Mouse (Mus musculus): ENCODE measurements around the gene Krtap20-2. TPM values are rescaled to one million over a fixed set of nuclear protein-coding genes. Genes with fewer than 3 reads are reported as not detected.
"Not testable (repeated sequence)": the region's sequence is repeated elsewhere in the genome, so short reads cannot be mapped to it uniquely, and the experiment has no call there.

Gene Krtap20-2
- not detected for polyA plus RNA-seq (2012; fragmentation: generic; extraction: Trizol)

DNA sequence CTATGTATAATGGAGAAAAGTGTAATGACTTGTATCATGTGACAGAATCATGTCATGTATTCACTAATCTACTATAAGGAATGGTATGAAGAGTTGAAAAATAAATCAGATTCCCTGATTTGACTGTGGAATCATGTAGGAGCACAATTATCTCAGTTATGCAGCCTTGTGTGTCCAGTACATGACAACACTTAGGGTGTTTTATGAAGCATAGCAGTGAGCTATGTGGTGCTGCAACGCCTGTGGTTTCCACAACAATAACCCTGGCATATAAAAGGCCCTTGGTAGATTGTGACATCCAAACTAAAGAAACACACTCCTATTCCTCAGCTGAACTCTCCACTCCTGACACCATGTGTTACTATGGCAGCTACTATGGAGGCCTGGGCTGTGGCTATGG lies at the start of gene Krtap20-2:
Gene Krtap20-2 (plus strand): TSS at position 301 of the 400 bp plus-strand sequence.
- no peaks in the 10 kb centered on the region for H3K27me3 ChIP-seq (ENCODE audit: control insufficient read depth, insufficient read depth, insufficient read length)
- H3ac ChIP-seq (ENCODE audit: control insufficient read depth, insufficient read length) = no peak within 1 kb of the TSS
- H3K4me3 ChIP-seq = no peak within 1 kb of the TSS
- H3K36me3 ChIP-seq (ENCODE audit: control insufficient read depth, insufficient read depth) = no peaks in the 10 kb centered on the region
- TF ChIP-seq POLR2A (IDR thresholded peaks at IDR 0.05; ENCODE audit: insufficient read length, low read depth) (no peak), MYOG (IDR thresholded peaks at IDR 0.05; ENCODE audit: control insufficient read depth in 1 of 3, insufficient read depth in 1 of 3, insufficient read length in 2 of 3, low read depth in 2 of 3) (no peak), MYOD1 (IDR thresholded peaks at IDR 0.05; ENCODE audit: control insufficient read depth in 1 of 3, insufficient read length in 2 of 3, low read depth in 2 of 3) (no peak), POLR2AphosphoS2 (IDR thresholded peaks at IDR 0.05; ENCODE audit: insufficient read length, low read depth) (no peak)
- no peaks in the 10 kb centered on the region for H3K79me2 ChIP-seq (ENCODE audit: control insufficient read depth, insufficient read depth)
- no peak within 1 kb of the TSS for H3K4me2 ChIP-seq (ENCODE audit: low read depth)

DNA sequence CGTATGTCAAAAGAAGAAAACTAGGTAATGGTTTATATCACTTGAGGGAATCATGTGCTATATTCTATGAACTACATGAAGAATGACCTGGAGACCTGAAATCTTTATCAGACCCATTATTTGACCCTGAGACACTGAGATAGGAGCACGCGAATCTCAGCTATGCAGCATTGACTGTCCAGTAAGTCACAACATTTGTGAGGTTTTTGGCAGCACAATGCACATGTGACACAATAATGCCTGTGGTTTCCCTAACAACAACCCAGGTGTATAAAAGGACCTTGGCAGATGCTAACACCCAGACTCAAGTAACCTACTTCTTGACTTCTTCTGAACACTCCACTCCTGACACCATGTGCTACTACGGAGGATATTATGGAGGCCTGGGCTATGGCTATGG lies 48.0 kb upstream of the Krtap20-2 start, which contains the start of gene Gm9789:
Gene Gm9789 (plus strand): TSS at position 301 of the 400 bp plus-strand sequence.
- no peak within 1 kb of the TSS for H3K4me3 ChIP-seq
- no peaks in the 10 kb centered on the region for H3K79me2 ChIP-seq (ENCODE audit: control insufficient read depth, insufficient read depth)
- no peak for TF ChIP-seq MYOG (IDR thresholded peaks at IDR 0.05; ENCODE audit: control insufficient read depth in 1 of 3, insufficient read depth in 1 of 3, insufficient read length in 2 of 3, low read depth in 2 of 3)
- TF ChIP-seq E2F4 (IDR thresholded peaks at IDR 0.05; ENCODE audit: insufficient read depth) = no peak
- no peak for TF ChIP-seq MYOD1 (IDR thresholded peaks at IDR 0.05; ENCODE audit: control insufficient read depth in 1 of 3, insufficient read length in 2 of 3, low read depth in 2 of 3)
- TF ChIP-seq POLR2AphosphoS2 (IDR thresholded peaks at IDR 0.05; ENCODE audit: insufficient read length, low read depth) = no peak
- TF ChIP-seq TCF12 (IDR thresholded peaks at IDR 0.05; ENCODE audit: insufficient read depth, poor library complexity, severe bottlenecking) = no peak
- no peak for TF ChIP-seq REST (IDR thresholded peaks at IDR 0.05; ENCODE audit: insufficient read depth, insufficient read length)
- no peak for TF ChIP-seq CEBPB (IDR thresholded peaks at IDR 0.05; ENCODE audit: insufficient read depth, poor library complexity, severe bottlenecking)
- no peak for TF ChIP-seq POLR2A (IDR thresholded peaks at IDR 0.05; ENCODE audit: insufficient read length, low read depth)
- no peak for TF ChIP-seq SRF (IDR thresholded peaks at IDR 0.05; ENCODE audit: control insufficient read depth, insufficient read length, low read depth)
- TF ChIP-seq USF1 (IDR thresholded peaks at IDR 0.05; ENCODE audit: low read depth) = no peak
- TF ChIP-seq TCF3 (IDR thresholded peaks at IDR 0.05; ENCODE audit: insufficient read length, low read depth) = no peak
- TF ChIP-seq MAX (IDR thresholded peaks at IDR 0.05; ENCODE audit: low read depth) = no peak
- H3K4me2 ChIP-seq (ENCODE audit: low read depth) = no peak within 1 kb of the TSS
- no peaks in the 10 kb centered on the region for H3K27me3 ChIP-seq (ENCODE audit: control insufficient read depth, insufficient read depth, insufficient read length)
- H3ac ChIP-seq (ENCODE audit: control insufficient read depth, insufficient read length) = no peak within 1 kb of the TSS
- no peaks in the 10 kb centered on the region for H3K36me3 ChIP-seq (ENCODE audit: control insufficient read depth, insufficient read depth)

DNA sequence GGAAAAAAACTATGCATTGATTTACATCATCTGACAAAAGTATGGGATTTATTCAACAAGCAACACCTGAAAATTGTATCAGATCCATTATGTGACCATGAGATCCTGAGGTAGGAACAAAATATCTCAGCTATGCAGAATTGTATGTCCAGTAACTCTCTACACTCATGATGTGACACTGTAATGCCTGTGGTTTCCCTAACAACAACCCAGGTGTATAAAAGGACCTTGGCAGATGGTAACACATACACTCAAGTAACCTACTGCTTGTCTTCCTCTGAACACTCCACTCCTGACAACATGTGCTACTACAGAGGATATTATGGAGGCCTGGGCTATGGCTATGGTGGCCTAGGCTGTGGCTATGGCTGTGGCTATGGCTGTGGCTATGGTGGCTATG lies 36.5 kb upstream of the Krtap20-2 start, which contains the start of gene Gm7735:
Gene Gm7735 (plus strand): TSS at position 301 of the 400 bp plus-strand sequence.
- H3ac ChIP-seq (ENCODE audit: control insufficient read depth, insufficient read length); H3K4me2 ChIP-seq (ENCODE audit: low read depth); H3K36me3 ChIP-seq (ENCODE audit: control insufficient read depth, insufficient read depth); H3K79me2 ChIP-seq (ENCODE audit: control insufficient read depth, insufficient read depth); H3K4me3 ChIP-seq; H3K27me3 ChIP-seq (ENCODE audit: control insufficient read depth, insufficient read depth, insufficient read length): not testable (repeated sequence)

DNA sequence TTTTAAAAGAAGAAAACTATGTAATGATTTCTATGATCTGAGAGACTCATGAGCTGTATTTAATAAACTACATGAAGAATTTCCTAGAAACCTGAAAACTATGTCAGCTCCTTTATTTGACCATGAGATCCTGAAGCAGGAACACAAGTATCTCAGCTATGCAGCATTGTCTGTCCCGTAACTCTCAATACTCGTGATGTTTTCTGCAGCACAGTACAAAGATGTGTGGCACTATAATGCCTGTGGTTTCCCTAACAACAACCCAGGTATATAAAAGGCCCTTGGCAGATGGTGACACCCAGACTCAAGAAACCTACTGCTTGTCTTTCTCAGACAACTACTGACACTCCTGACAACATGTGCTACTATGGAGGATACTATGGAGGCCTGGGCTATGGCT lies 31.2 kb upstream of the Krtap20-2 start, which contains the start of gene 1110057P08Rik:
Gene 1110057P08Rik (plus strand): TSS at position 301 of the 400 bp plus-strand sequence.
- TF ChIP-seq SRF (IDR thresholded peaks at IDR 0.05; ENCODE audit: control insufficient read depth, insufficient read length, low read depth) = no peak
- Histone ChIP-seq H3K27me3 (ENCODE audit: control insufficient read depth, insufficient read depth, insufficient read length) (no peaks in the 10 kb centered on the region), H3K79me2 (ENCODE audit: control insufficient read depth, insufficient read depth) (no peaks in the 10 kb centered on the region), H3K36me3 (ENCODE audit: control insufficient read depth, insufficient read depth) (no peaks in the 10 kb centered on the region), H3ac (ENCODE audit: control insufficient read depth, insufficient read length) (no peak within 1 kb of the TSS), H3K4me3 (no peak within 1 kb of the TSS), H3K4me2 (ENCODE audit: low read depth) (no peak within 1 kb of the TSS)

DNA sequence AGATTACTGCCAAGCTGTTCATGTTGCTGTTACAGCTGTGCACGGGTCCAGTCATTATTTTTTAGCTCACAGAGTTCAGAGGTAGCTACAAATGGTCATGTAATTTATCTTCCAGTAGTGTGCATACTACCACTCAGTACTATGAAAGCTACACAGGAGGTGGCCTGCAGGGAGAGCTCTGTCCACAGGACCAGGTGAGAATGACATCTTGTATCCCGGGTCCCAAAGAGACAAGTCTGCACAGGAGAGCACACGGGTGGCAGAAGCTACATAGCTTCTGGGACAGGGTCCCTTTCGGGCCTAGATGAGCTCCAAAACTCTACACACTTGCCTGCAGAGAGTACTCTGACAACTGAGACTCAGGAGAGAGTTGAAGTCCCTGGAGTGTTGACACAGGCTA lies 17.0 kb upstream of the Krtap20-2 start:
- no peak overlapping the region for H3ac ChIP-seq (ENCODE audit: control insufficient read depth, insufficient read length)
- H3K27me3 ChIP-seq (ENCODE audit: control insufficient read depth, insufficient read depth, insufficient read length) = no peaks in the 10 kb centered on the region

More for the DNA sequence above, 17.0 kb upstream of the Krtap20-2 start:
- no peaks in the 10 kb centered on the region for H3K79me2 ChIP-seq (ENCODE audit: control insufficient read depth, insufficient read depth)
- no peaks in the 10 kb centered on the region for H3K36me3 ChIP-seq (ENCODE audit: control insufficient read depth, insufficient read depth)
- no peak overlapping the region for H3K4me2 ChIP-seq (ENCODE audit: low read depth)
- TF ChIP-seq USF1 (IDR thresholded peaks at IDR 0.05; ENCODE audit: low read depth) = no peak
- TF ChIP-seq POLR2AphosphoS2 (IDR thresholded peaks at IDR 0.05; ENCODE audit: insufficient read length, low read depth) = no peak
- TF ChIP-seq SRF (IDR thresholded peaks at IDR 0.05; ENCODE audit: control insufficient read depth, insufficient read length, low read depth) = no peak
- no peak for TF ChIP-seq MAX (IDR thresholded peaks at IDR 0.05; ENCODE audit: low read depth)
- TF ChIP-seq MYOG (IDR thresholded peaks at IDR 0.05; ENCODE audit: control insufficient read depth in 1 of 3, insufficient read depth in 1 of 3, insufficient read length in 2 of 3, low read depth in 2 of 3) = no peak
- no peak for TF ChIP-seq MYOD1 (IDR thresholded peaks at IDR 0.05; ENCODE audit: control insufficient read depth in 1 of 3, insufficient read length in 2 of 3, low read depth in 2 of 3)
- no peak for TF ChIP-seq TCF12 (IDR thresholded peaks at IDR 0.05; ENCODE audit: insufficient read depth, poor library complexity, severe bottlenecking)
- no peak for TF ChIP-seq REST (IDR thresholded peaks at IDR 0.05; ENCODE audit: insufficient read depth, insufficient read length)
- TF ChIP-seq TCF3 (IDR thresholded peaks at IDR 0.05; ENCODE audit: insufficient read length, low read depth) = no peak
- TF ChIP-seq E2F4 (IDR thresholded peaks at IDR 0.05; ENCODE audit: insufficient read depth) = no peak
- no peak for TF ChIP-seq POLR2A (IDR thresholded peaks at IDR 0.05; ENCODE audit: insufficient read length, low read depth)
- no peak for TF ChIP-seq CEBPB (IDR thresholded peaks at IDR 0.05; ENCODE audit: insufficient read depth, poor library complexity, severe bottlenecking)
- no peak overlapping the region for H3K4me3 ChIP-seq

Other genes starting within 250 kb of the Krtap20-2 start
- not detected for gene Krtap16-3, start 243.0 kb upstream of the Krtap20-2 start, polyA plus RNA-seq (2012; fragmentation: generic; extraction: Trizol)
- not detected for gene Krtap22-2, start 195.1 kb upstream of the Krtap20-2 start, polyA plus RNA-seq (2012; fragmentation: generic; extraction: Trizol)
- gene Gm10229, start 190.6 kb upstream of the Krtap20-2 start, polyA plus RNA-seq (2012; fragmentation: generic; extraction: Trizol) = not detected
- gene Krtap6-1, start 174.2 kb upstream of the Krtap20-2 start, polyA plus RNA-seq (2012; fragmentation: generic; extraction: Trizol) = not detected
- gene Gm10228, start 164.4 kb upstream of the Krtap20-2 start, polyA plus RNA-seq (2012; fragmentation: generic; extraction: Trizol) = not detected
- gene Krtap6-5, start 158.0 kb upstream of the Krtap20-2 start, polyA plus RNA-seq (2012; fragmentation: generic; extraction: Trizol) = not detected
- not detected for gene 1110025L11Rik, start 141.9 kb upstream of the Krtap20-2 start, polyA plus RNA-seq (2012; fragmentation: generic; extraction: Trizol)
- gene Krtap6-3, start 121.8 kb upstream of the Krtap20-2 start, polyA plus RNA-seq (2012; fragmentation: generic; extraction: Trizol) = not detected
- gene Gm6358, start 65.0 kb upstream of the Krtap20-2 start, polyA plus RNA-seq (2012; fragmentation: generic; extraction: Trizol) = not detected
- not detected for gene Gm10061, start 54.8 kb upstream of the Krtap20-2 start, polyA plus RNA-seq (2012; fragmentation: generic; extraction: Trizol)
- gene Gm9789, start 47.9 kb upstream of the Krtap20-2 start, polyA plus RNA-seq (2012; fragmentation: generic; extraction: Trizol) = not detected
- not detected for gene Gm7735, start 36.4 kb upstream of the Krtap20-2 start, polyA plus RNA-seq (2012; fragmentation: generic; extraction: Trizol)
- not detected for gene 1110057P08Rik, start 31.1 kb upstream of the Krtap20-2 start, polyA plus RNA-seq (2012; fragmentation: generic; extraction: Trizol)
- not detected for gene Krtap21-1, start 198.0 kb downstream of the Krtap20-2 start, polyA plus RNA-seq (2012; fragmentation: generic; extraction: Trizol)
- gene Krtap6-2, start 214.2 kb downstream of the Krtap20-2 start, polyA plus RNA-seq (2012; fragmentation: generic; extraction: Trizol) = not detected